Mouse (Mus musculus) embryo, embryonic 11.5 days (tissue): Measurements from ENCODE around the gene Gm10424.
"Not testable (repeated sequence)": the region's sequence is repeated elsewhere in the genome, so short reads cannot be mapped to it uniquely, and the experiment has no call there.

Source experiments
- DNase-seq: peaks from one replicate; pipeline ENCODE4 v3.0.0-alpha.2; 2012; ENCODE audit warnings: low read depth, low spot score

Gm10424 gene

DNA sequence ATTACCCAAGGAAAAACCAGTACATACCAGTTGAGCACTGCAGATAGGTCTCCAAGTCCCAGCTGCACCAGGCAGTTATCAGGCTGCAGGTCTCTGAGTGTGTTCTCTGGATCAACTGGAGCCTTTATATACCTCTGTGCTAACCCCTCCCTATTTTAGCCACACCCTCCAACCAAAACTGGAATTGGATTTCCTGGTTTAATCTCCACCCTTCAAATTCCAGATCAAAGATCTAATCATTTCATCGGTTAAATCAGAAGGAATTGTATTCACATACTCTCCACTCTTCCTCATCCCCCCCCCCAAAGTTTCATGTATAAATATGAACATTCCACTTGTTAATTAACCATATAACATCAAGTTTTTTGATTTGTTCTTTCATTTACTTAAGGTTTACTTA lies at the start of gene Gm10424:
TSS of gene Gm10424 (minus strand) at position 101 of the 400 bp plus-strand sequence.
- DNase-seq, result not testable (repeated sequence)

DNA sequence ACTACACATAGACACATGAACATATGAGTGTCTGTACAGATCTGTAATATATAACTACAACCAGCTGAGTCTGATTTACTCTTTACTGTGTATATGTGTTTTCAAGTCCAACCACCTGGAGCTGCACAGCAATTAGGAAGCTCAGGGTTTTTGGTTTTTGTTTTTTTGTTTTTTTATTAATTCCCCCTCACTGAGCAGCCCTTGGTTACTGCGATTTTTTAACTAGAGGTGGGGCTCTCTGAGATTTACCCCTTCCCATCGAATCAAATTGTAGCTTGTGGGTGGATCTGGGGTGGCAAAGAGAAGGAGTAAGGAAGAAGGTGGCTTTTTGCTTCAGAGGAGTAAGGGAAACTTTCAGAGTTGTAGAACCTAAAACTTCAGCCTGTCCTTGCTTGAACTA lies 33.0 kb upstream of the Gm10424 start, which contains the start of gene Gm3259:
TSS of gene Gm3259 (plus strand) at position 301 of the 400 bp plus-strand sequence.
- not testable (repeated sequence) for DNase-seq
